Mouse (Mus musculus) small intestine, adult 2 months (tissue): ENCODE measurements around the gene Hist1h3e.

ENCODE experiments used
- CTCF ChIP-seq: fragments of 200-500 bp; IDR thresholded peaks from 2 replicates; pipeline ENCODE4 v1.5.1; 2012; ENCODE audit warnings: low read depth, mild to moderate bottlenecking, control low read depth, inconsistent platforms, low read length, moderate library complexity, mixed read lengths; ENCODE audit not compliant: insufficient replicate concordance, insufficient read length; ENCODE audit errors: extremely low read depth
- POLR2A ChIP-seq: fragments of 200-500 bp; IDR thresholded peaks from 2 replicates; pipeline ENCODE4 v1.6.1; 2012; ENCODE audit warnings: low read depth, mild to moderate bottlenecking, control low read depth, inconsistent platforms, low read length, moderate library complexity

DNA sequence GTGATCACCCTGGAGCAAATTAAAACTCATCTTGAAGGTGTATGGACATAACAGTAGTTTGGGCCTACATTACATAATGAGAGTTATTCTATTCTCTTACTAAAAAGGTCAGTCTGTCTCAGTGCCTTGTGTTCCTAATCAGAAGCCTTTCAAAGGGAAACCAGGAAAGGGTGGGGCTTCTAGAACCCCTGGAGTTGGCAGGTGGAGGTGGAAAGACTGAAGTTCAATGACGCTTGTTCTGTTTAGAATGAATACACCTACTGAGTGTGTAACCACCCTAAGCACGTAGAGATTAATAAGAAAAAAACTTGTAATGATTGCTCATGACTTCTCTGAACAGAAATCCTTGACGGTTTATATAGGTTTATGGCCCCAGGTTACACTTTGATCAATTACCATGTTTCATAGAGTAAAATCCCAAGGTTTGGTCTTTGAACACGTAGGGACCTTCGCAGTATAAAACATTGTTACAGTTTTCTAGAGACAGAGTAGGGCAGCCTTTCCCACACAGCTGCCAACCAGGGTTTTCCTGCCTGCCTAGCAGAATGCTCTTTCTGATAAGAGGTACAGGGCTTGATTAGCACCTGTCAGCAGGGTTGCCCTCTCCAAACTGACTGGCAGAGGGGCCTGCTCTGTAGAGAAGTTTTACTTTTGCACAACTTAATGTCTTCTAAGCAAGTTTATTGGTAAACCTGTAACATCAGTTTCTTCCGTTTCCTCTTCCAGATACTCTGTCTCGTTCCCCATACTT lies 33.6 kb upstream of the Hist1h3e start:
- TF ChIP-seq POLR2A, result no peak
- no peak for TF ChIP-seq CTCF
